Mouse (Mus musculus): ENCODE measurements around the gene Rasef. TPM values are rescaled to one million over a fixed set of nuclear protein-coding genes. Genes with fewer than 3 reads are reported as not detected.
"Not testable (repeated sequence)": the region's sequence is repeated elsewhere in the genome, so short reads cannot be mapped to it uniquely, and the experiment has no call there.

The Rasef gene
- under 1 TPM in 1 of 4 experiments, not detected in 3; 0.07 TPM for total RNA-seq (2022)

DNA sequence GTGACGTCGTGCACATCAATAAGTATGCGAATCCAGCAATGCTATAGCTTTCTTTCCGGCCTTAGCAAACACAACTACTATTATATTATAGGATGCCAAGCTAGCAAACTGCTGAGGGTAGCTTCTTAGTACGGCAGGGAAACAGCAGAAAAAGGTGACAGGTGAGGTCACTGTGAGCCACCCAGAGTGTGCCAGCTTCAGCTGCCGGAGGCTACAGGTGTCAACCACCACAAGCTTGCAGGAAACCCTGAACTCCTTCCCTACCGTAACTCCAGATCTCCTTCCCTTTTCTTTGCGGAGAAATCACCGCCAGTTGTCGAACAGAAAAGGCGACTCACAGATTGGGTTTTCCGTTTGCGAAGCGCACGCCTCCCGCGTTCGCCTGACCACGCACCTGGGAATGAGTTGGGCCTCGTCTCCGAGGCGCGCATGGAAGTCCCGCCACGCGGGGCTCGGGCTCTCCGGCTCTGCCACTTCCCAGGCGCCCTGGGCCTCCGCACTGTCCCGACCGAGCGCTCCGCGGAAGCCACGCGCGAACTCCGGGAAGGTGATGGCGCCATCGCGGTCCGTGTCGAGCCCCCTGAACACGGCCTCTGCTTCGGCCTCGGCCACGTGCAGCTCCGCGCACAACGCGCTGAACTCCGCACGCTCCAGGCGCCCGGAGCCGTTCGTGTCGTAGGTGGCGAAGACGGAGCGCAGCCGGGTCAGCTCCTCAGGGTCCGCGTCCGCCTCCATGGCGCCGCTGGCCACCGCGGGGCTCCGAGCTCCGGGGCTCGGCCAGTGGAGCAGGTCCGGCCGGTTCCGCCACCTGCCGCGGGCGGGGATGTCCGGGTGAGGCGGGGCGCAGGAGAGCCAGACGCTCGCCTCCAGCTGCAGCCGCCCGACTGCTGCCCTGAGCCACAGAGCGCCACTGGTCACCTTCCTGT, at the start of gene Rasef:
TSS of gene Rasef (minus strand) at position 735 of the 926 bp plus-strand sequence.
- DNase-seq (ENCODE audit: low spot score in 2 of 2), result peak in 1 of 2 experiments; percentile 3

DNA sequence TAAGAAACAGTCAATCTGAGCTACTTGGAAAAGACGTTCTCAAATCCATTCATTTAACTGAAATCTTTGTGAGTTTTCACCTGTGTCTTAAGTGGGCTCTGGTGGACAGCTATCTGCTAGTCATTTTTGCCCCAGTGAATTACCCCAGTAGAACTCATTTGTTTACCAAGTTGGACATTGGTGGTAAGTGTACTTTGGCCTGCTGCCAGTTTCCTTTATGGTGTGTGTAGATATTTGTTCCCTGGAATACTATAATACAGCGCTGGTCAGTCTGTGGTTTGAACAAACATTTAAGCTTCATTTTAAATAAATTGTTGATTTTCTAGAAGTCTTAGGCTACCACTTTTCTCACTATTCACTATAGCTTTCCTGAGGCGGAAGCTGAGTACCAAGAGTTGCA, 35.8 kb upstream of the Rasef start:
- no peak for DNase-seq (ENCODE audit: low spot score in 2 of 2)

DNA sequence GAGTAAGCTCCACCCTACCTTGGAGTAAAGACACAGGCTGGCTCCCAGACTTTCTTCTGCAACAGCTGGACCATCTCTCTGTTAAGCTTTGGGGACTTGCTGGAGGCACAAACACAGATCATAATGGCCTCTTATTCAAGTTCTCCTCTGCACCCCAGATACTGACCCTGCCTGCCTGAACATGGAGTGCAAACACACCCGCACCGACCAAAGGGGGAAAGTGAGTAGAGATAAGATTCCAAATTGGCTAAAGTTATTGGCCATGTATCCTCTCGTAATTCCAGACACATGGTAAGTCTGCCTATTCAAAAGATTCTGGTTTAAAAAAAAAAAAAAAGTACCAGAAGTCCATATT, 369 bp upstream of the Rasef start:
- peak in 1 of 2 experiments; percentile 1 for DNase-seq (ENCODE audit: low spot score in 2 of 2)

DNA sequence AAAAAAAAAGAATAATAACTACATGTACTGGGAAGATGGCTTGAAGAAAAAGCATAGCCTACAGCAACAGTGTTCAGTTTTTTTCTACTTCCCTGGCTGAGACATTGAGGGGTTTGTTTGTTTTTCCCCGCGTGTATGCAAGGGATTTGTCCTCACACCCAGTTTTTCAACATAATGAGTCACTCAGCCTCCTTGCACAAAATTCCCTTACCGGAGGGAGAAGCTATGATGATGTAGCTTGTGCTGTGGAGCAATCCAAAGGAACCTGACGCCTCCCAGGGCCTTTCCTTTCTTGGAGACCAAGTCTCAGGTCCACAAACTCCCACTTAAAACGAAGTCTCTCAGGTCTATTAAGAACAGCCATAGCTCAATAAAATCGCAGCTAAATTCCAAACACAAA, 1.3 kb downstream of the Rasef start:
- DNase-seq (ENCODE audit: low spot score in 2 of 2), result no peak

DNA sequence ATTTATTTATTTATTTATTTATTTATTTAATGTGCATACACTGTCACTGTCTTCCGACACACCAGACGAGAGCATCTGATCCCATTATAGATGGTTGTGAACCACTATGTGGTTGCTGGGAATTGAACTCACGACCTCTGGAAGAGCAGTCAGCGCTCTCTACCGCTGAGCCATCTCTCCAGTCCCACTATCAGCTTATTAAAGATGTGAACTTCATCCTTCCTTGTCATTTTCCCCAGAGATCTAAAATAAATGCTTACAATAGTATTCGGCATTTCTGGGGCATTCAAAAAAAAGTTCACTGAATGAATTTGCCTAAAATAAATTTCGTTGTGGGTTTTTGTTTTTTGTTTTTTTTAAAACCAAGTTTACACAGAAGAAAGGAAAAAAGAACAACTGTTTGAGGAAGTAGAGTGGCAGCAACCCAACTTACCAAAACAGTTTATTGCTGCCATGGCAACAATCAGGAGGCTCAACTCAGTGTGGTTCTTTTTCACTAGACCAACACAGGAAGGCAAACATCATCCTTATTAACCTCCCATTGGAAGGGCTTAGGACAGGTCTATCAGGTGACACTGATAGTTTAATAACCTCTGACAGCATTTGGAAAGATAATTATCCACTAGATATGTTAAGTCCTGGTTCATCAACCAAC, 2.6 kb downstream of the Rasef start:
- DNase-seq (ENCODE audit: low spot score in 2 of 2), result no peak

DNA sequence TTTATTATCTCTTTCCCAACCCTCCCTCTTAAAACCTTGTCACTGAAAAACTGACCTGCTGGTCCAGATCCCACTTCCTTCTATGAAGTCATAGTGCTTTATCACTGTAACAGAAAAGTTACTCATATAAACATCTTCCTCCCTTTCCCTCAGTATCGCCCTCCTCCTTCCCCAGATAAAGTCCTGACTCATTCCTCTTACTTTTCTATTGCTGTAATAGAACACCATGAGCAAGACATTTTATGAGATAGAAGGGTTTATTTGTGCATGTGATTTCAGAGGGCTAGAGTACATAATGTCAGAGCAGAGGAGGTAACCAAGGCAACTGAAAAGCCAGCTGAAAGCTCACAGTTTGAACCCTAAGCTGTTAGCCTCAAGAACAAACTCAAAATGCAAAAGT, 6.6 kb downstream of the Rasef start:
- DNase-seq (ENCODE audit: low spot score in 2 of 2), result no peak

DNA sequence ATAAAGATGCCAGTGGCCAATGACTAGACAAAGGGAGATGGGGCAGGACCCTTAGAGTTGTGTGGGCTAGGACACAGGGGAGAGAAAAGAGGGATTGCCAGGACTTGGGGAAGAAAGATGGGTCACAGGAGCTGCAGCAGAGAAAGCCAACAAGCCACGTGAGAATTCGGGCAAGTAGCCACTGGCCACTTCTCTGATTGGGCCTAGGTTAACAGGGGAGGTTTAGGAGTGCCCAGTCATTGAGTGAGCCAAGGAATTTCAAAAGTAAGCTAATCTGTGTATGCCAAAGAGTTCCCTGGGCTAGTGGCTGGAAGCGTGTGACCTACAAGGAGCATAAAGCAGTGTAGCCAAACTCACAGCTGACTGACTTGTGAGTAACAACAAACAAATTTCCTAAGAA, 9.7 kb downstream of the Rasef start:
- no peak for DNase-seq (ENCODE audit: low spot score in 2 of 2)

DNA sequence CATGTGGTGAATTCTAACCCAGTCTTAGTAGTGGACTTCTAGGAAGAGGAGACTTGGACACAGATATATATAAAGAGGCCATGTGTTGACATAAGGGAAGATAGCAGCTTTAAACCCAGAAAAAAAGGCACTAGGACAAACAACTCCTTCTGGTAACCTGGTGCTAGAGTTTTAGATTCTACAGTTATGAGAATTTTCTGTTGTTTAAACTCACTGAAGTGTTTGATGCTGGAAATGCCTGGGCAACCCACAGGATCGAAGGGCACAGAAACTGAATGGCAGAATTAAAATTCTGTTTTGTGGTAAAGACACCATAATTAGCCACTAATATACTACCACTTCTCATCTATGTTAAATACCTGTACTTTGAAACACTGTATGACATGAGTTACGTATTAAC, 15.5 kb downstream of the Rasef start:
- DNase-seq (ENCODE audit: low spot score in 2 of 2), result no peak

DNA sequence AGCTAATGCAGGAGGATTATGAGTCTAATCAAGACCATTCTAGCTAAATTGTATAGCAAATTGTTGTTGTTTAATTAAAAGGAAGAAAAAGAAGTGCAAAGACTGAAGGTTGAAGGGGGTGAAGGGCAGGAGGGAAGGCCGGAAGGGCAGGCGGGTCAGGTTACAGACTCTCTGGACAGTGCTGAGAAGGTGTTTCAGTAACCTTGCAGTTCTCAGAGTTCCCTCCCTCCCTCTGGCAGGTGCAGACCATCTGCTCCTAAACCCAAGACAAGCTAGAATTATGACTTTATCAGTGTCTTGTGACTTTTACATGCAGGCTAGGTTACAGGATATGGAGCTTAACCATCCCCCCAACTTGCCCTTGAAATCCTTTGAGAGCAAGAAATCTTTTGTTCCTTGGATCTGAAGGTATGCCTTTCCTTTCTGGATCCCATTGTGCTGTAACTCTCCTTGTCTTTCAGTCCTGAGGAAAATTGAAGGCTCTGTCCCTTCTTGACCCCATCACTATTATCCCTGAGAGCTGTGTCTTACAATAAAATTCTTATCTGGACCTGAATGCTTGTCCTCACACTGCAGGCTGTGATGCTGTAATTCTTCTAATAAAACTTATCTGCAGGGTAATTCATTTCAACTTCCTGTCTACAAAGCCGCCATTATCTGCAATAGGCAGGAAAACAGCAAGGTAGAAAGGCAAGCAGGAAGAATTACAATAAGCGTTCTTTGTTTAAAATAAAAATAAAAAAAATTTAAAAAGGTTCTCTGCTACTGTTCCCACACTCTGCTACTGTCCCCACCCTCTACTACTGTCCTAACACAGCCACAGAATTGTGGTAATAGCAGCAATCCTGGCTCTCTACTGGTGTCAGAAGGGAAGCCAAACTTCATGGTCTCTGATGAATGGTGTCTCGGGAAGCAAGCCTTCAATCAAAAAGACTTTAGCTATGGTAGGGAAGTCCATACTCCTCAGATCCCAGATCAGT, 16.7 kb downstream of the Rasef start:
- no peak for DNase-seq (ENCODE audit: low spot score in 2 of 2)

DNA sequence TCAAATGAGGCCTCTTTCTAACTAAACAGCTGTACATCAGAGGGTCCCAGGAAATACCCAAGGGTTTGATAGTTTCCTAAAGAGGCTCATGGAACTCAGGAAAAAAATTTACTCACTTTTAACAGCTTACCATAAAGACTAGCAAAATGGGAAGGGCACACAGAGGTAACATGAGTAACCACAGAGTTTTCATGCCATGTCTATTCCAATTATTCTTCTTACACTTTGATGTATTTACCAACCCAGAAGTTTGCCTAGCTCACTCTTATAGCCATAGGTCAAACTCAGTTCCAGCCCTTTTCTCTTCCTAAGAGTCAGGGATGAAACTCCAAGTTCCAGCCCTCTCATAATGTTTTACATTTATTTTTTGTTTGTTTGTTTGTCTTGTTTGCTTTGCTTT, 18.8 kb downstream of the Rasef start:
- DNase-seq (ENCODE audit: low spot score in 2 of 2), result no peak

DNA sequence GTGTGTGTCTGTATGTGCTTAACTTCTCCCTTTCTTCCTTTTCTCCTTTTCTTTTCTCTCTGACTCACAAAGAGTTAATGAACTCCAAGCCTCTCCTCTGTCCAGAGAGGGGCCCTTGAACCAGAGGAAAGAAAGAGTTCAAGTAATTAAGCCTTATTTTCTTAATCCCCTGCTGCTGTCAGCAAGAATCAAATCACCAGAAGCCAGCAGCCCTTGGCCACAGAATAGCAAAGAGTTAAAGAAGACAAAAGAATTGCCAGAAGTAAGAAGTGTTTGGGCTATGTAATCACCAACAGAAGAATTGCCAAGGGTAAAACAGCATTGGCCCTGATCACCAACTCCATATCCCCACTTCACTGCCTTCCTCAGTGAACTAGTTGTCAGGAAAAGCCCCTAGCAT, 20.2 kb downstream of the Rasef start:
- DNase-seq (ENCODE audit: low spot score in 2 of 2), result no peak

DNA sequence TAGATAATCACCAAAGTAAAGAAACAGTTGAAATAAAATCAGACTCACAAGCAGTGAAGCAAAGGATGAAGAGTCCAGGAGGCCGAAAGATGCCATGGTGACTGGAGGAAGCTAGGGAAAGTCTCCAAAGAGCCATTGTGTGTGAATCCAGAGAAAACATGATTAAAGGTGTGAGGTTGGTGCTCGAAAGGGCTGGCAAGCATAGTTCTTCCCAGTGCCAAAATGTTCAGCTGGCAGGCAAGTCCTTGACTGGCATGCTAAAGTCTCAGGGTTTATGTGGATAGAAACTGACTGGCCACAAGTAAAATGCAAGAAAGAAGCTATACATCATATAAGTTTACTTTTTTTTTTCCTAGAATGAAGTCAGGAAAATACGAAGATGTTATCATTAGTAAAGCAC, 22.6 kb downstream of the Rasef start:
- DNase-seq (ENCODE audit: low spot score in 2 of 2), result no peak

DNA sequence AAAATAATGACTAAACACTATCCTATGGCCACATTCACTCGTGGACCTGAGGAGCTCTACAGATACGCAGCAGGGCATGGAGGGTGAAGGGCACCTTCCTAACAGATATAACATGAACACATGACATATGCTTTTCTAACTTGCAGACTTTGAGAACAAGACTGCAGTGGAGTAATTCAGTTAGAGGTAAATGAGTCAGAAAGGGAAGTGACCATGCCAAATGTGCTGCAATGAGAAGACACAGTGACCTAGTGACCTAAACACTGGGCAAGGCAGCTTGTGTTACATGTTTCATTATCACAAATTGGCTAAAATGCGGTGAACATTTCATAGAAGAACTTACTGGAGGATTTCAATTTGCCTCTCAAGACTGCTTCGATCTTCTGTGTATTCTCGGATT, 42.6 kb downstream of the Rasef start:
- no peak for DNase-seq (ENCODE audit: low spot score in 2 of 2)

DNA sequence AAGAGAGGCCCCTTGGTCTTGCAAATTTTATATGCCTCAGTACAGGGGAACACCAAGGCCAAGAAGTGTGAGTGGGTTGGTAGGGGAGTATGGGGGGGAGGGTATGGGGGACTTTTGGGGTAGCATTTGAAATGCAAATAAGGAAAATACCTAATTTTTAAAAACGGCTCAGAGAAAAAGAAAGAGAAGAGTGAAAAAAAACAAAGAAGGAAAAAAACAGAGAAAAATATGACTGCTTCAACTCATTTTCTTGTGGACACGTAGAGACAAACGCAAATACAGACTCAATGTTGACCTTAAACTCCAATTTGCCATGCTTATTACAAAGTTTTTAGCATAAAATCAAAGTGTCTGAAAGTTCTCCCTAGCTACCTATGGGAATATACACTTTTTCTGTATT, 51.4 kb downstream of the Rasef start:
- no peak for DNase-seq (ENCODE audit: low spot score in 2 of 2)

DNA sequence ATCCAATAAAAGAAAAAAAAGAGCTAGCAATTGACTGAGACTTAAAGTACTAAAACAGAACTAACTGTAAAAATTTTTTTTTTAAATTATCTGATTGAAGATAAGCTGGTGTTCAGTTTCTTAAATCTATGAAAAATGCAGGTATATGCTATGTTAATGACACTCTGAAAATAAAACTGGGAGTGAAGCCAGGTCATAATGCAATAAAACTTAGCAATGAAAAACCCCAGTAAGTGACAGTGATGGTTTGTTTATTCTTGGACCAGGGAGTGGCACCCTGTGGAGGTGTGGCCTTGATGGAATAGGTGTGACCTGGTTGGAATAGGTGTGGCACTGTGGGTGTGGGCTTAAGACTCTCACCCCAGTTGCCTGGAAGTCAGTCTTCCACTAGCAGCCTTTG, 71.0 kb downstream of the Rasef start:
- DNase-seq (ENCODE audit: low spot score in 2 of 2), result no peak

DNA sequence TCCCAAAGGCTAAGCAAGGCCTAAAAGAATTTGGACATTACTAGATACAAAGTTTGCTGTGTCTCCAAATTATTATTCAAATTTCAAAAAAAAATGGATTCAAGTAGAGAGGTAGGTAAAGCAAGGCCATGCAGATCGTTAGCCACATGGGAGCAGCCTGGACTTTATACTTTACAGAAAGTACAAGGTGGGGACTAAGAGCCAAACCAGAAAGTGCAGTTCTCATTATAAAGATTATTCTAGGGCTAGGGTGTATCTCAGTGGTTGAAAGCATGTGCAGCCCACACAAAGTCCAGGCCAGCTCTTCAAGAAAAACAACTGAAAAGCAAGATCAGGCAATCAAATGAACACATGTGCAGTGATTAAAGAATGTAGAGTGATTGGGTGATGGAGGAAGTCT, 72.0 kb downstream of the Rasef start:
- DNase-seq (ENCODE audit: low spot score in 2 of 2), result no peak

DNA sequence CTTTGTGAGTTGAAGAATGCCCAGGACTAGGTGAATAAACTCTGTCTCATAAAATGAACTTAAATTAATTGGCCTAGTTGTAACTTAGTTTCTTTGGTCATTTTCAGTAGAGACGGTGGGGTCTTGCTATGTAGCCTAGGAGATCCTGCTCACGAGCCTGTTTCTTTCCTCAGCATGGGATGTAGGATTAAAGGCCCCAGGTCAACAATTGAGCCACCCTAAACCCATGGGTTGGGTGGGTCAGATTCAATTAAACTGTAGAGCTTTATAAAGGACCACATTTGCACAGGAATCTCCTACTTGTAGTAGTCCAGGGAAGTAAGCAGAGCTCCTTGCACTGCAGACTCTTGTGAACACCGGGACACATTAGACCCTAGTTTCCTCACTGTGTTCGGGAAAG, 107.6 kb downstream of the Rasef start, which contains the start of gene Gm428:
TSS of gene Gm428 (plus strand) at position 301 of the 400 bp plus-strand sequence.
- DNase-seq (ENCODE audit: low spot score in 2 of 2), result not testable (repeated sequence)

DNA sequence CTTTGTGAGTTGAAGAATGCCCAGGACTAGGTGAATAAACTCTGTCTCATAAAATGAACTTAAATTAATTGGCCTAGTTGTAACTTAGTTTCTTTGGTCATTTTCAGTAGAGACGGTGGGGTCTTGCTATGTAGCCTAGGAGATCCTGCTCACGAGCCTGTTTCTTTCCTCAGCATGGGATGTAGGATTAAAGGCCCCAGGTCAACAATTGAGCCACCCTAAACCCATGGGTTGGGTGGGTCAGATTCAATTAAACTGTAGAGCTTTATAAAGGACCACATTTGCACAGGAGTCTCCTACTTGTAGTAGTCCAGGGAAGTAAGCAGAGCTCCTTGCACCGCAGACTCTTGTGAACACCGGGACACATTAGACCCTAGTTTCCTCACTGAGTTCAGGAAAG, 122.7 kb downstream of the Rasef start, which contains the start of gene Gm11239:
TSS of gene Gm11239 (plus strand) at position 301 of the 400 bp plus-strand sequence.
- DNase-seq (ENCODE audit: low spot score in 2 of 2), result not testable (repeated sequence)
